Mouse (Mus musculus): Measurements from ENCODE around the gene Mrps18b. TPM values are rescaled to one million over a fixed set of nuclear protein-coding genes. Genes with fewer than 3 reads are reported as not detected.
A peak's percentile ranks its signal among the peaks of the same experiment; 100 is the strongest.

Gene Mrps18b
- polyA plus RNA-seq, 1 experiment from 2014 or later: 89.1 TPM

GRCm38 (mm10) chr17:35918276-35919059 lies 2.3 kb upstream of the Mrps18b start:
- H3K9ac ChIP-seq: peak overlapping the region; percentile 96
- peaks cover 11% of the 10 kb centered on the region for H3K4me1 ChIP-seq (ENCODE audit: insufficient read depth)
- peak overlapping the region; percentile 99 for H3K27ac ChIP-seq (ENCODE audit: low read depth)
- 1% methylated on average over 11 of the region's 11 CpGs for WGBS
- no peaks in the 10 kb centered on the region for H3K27me3 ChIP-seq (ENCODE audit: insufficient read depth, low read length)
- H3K9me3 ChIP-seq (ENCODE audit: low read depth, low read length): no peaks in the 10 kb centered on the region
- DNase-seq (peak; percentile 81), ATAC-seq (ENCODE audit: insufficient read depth) (no peak)
- H3K36me3 ChIP-seq (ENCODE audit: insufficient read depth): peaks cover 29% of the 10 kb centered on the region
- no peak for TF ChIP-seq CTCF (IDR thresholded peaks at IDR 0.05; ENCODE audit: low read depth)
- peak overlapping the region; percentile 79 for H3K4me3 ChIP-seq (ENCODE audit: low read depth, low read length)
- peak overlapping the region; percentile 100 for H3K4me2 ChIP-seq

GRCm38 (mm10) chr17:35917463-35918251 lies 1.5 kb upstream of the Mrps18b start:
- Histone ChIP-seq H3K9ac (peak overlapping the region; percentile 96), H3K36me3 (ENCODE audit: insufficient read depth) (peaks cover 32% of the 10 kb centered on the region), H3K4me3 (ENCODE audit: low read depth, low read length) (peak overlapping the region; percentile 79), H3K4me1 (ENCODE audit: insufficient read depth) (peaks cover 11% of the 10 kb centered on the region), H3K27me3 (ENCODE audit: insufficient read depth, low read length) (no peaks in the 10 kb centered on the region), H3K27ac (ENCODE audit: low read depth) (peak overlapping the region; percentile 99), H3K4me2 (peak overlapping the region; percentile 100), H3K9me3 (ENCODE audit: low read depth, low read length) (no peaks in the 10 kb centered on the region)
- DNase-seq (peak; percentile 77), ATAC-seq (ENCODE audit: insufficient read depth) (no peak)
- WGBS: 0% methylated on average over 13 of the region's 13 CpGs
- no peak for TF ChIP-seq CTCF (IDR thresholded peaks at IDR 0.05; ENCODE audit: low read depth)

- peaks cover 11% of the 10 kb centered on the region for H3K4me1 ChIP-seq (ENCODE audit: insufficient read depth)
- H3K4me3 ChIP-seq (ENCODE audit: low read depth, low read length): peak overlapping the region; percentile 79
- 0% methylated on average over 8 of the region's 8 CpGs for WGBS
- H3K27me3 ChIP-seq (ENCODE audit: insufficient read depth, low read length): no peaks in the 10 kb centered on the region
- peaks cover 35% of the 10 kb centered on the region for H3K36me3 ChIP-seq (ENCODE audit: insufficient read depth)
- no peaks in the 10 kb centered on the region for H3K9me3 ChIP-seq (ENCODE audit: low read depth, low read length)
- no peak for TF ChIP-seq CTCF (IDR thresholded peaks at IDR 0.05; ENCODE audit: low read depth)
- peak overlapping the region; percentile 96 for H3K9ac ChIP-seq
- DNase-seq (peak; percentile 58), ATAC-seq (ENCODE audit: insufficient read depth) (no peak)
- peak overlapping the region; percentile 99 for H3K27ac ChIP-seq (ENCODE audit: low read depth)
- H3K4me2 ChIP-seq: peak overlapping the region; percentile 100
Observed at GRCm38 (mm10) chr17:35917143-35917462, 914 bp upstream of the Mrps18b start.

GRCm38 (mm10) chr17:35915538-35916296 lies 472 bp downstream of the Mrps18b start:
- DNase-seq (peak; percentile 30), ATAC-seq (ENCODE audit: insufficient read depth) (no peak)
- H3K9me3 ChIP-seq (ENCODE audit: low read depth, low read length): no peaks in the 10 kb centered on the region
- peaks cover 11% of the 10 kb centered on the region for H3K4me1 ChIP-seq (ENCODE audit: insufficient read depth)
- H3K36me3 ChIP-seq (ENCODE audit: insufficient read depth): peaks cover 47% of the 10 kb centered on the region
- H3K4me3 ChIP-seq (ENCODE audit: low read depth, low read length): peak overlapping the region; percentile 79
- no peaks in the 10 kb centered on the region for H3K27me3 ChIP-seq (ENCODE audit: insufficient read depth, low read length)
- WGBS: under 1% methylated on average over 28 of the region's 28 CpGs
- peak overlapping the region; percentile 99 for H3K27ac ChIP-seq (ENCODE audit: low read depth)
- peak overlapping the region; percentile 100 for H3K4me2 ChIP-seq
- TF ChIP-seq CTCF (IDR thresholded peaks at IDR 0.05; ENCODE audit: low read depth): no peak
- H3K9ac ChIP-seq: peak overlapping the region; percentile 96

- Histone ChIP-seq H3K36me3 (ENCODE audit: insufficient read depth) (peaks cover 47% of the 10 kb centered on the region), H3K4me1 (ENCODE audit: insufficient read depth) (peaks cover 8% of the 10 kb centered on the region), H3K27ac (ENCODE audit: low read depth) (no peak overlapping the region), H3K4me3 (ENCODE audit: low read depth, low read length) (peak overlapping the region; percentile 79), H3K9ac (peak overlapping the region; percentile 96; the same call in 1 of the 2 replicates), H3K27me3 (ENCODE audit: insufficient read depth, low read length) (no peaks in the 10 kb centered on the region), H3K9me3 (ENCODE audit: low read depth, low read length) (no peaks in the 10 kb centered on the region), H3K4me2 (peak overlapping the region; percentile 100)
- ATAC-seq (ENCODE audit: insufficient read depth): no peak
- DNase-seq: no peak
- no peak for TF ChIP-seq CTCF (IDR thresholded peaks at IDR 0.05; ENCODE audit: low read depth)
- 71% methylated on average over 6 of the region's 6 CpGs for WGBS
Observed at GRCm38 (mm10) chr17:35914975-35915374, 1.2 kb downstream of the Mrps18b start.

DNA sequence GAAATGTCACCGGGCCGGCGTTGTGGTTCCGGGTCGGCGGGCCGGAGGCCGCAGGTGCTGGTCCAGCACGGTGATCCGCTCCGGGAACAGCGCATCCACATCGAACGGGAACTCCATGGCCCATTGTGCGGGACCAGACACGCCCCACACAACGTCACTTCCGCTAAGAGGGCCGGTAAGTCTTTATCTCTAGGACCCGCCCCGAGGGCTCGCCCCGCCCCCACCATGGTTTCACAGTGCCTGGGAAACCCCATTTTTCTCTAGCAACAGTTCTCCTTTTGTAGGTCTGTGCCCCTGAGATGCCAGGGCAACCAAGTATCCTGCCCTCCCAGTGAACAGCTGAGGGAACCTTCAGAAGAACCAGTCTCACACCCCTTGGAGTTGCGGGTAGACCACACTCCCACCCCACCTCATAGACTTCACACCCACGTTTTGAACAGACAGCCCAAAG lies 6.2 kb downstream of the Mrps18b start, which contains the start of gene Atat1:
Gene Atat1 (minus strand): TSS at position 157 of the 451 bp plus-strand sequence.
- Histone ChIP-seq H3K36me3 (ENCODE audit: insufficient read depth) (peaks cover 66% of the 10 kb centered on the region), H3K27ac (ENCODE audit: low read depth) (peak within 1 kb of the TSS; percentile 73; the same call in 1 of the 2 replicates), H3K9ac (peak within 1 kb of the TSS; percentile 73), H3K27me3 (ENCODE audit: insufficient read depth, low read length) (no peaks in the 10 kb centered on the region), H3K4me3 (ENCODE audit: low read depth, low read length) (peak within 1 kb of the TSS; percentile 70), H3K4me2 (peak within 1 kb of the TSS; percentile 71), H3K4me1 (ENCODE audit: insufficient read depth) (peaks cover 5% of the 10 kb centered on the region; the same call in 1 of the 2 replicates), H3K9me3 (ENCODE audit: low read depth, low read length) (no peaks in the 10 kb centered on the region)
- WGBS: 3% methylated on average over 25 of the region's 25 CpGs
- no peak for TF ChIP-seq CTCF (IDR thresholded peaks at IDR 0.05; ENCODE audit: low read depth)
- peak; percentile 97 for DNase-seq
- ATAC-seq (ENCODE audit: insufficient read depth): peak; percentile 92

Measured in lung, embryonic 14.5 days (tissue).